Mouse (Mus musculus) heart, adult 2 months (tissue): ENCODE measurements around the gene Aox2. TPM values are rescaled to one million over a fixed set of nuclear protein-coding genes. Genes with fewer than 3 reads are reported as not detected.
"Not testable (repeated sequence)": the region's sequence is repeated elsewhere in the genome, so short reads cannot be mapped to it uniquely, and the experiment has no call there.

ENCODE experiments used
- DNase-seq, 2 experiments: peaks; one replicate each; pipeline ENCODE4 v3.0.0; 2021
- H3K27ac ChIP-seq: fragments of 200-600 bp; 2 replicates; pipeline ENCODE4 v1.8.1; 2022
- H3K27me3 ChIP-seq: fragments of 200-500 bp; 2 replicates; pipeline ENCODE4 v1.6.1; 2012; ENCODE audit warnings: mild to moderate bottlenecking, low read length, inconsistent platforms, mixed read lengths; ENCODE audit not compliant: control insufficient read depth, insufficient read depth
- H3K36me3 ChIP-seq: fragments of 200-500 bp; 2 replicates; pipeline ENCODE4 v1.6.1; 2012; ENCODE audit warnings: low read length, inconsistent platforms; ENCODE audit not compliant: control insufficient read depth, insufficient read depth
- H3K4me1 ChIP-seq: fragments of 200-500 bp; 2 replicates; pipeline ENCODE4 v1.6.1; 2011; ENCODE audit warnings: low read length; ENCODE audit not compliant: control insufficient read depth, insufficient read depth
- H3K4me3 ChIP-seq: fragments of 200-600 bp; 2 replicates; pipeline ENCODE4 v1.8.1; 2022
- H3K79me2 ChIP-seq: fragments of 200-500 bp; replicated peaks from 2 replicates; pipeline ENCODE4 v1.6.1; 2012; ENCODE audit warnings: mild to moderate bottlenecking, inconsistent platforms, low read length, moderate library complexity, mixed read lengths; ENCODE audit not compliant: control insufficient read depth, insufficient read depth
- H3K9ac ChIP-seq: fragments of 200-500 bp; 2 replicates; pipeline ENCODE4 v1.6.1; 2012; ENCODE audit warnings: low read depth, mild to moderate bottlenecking, control low read depth, inconsistent platforms, low read length, mixed read lengths
- CTCF ChIP-seq: fragments of 200-600 bp; IDR thresholded peaks from 2 replicates; pipeline ENCODE4 v1.8.1; 2022; ENCODE audit warnings: antibody characterized with exemption, mild to moderate bottlenecking, moderate library complexity
- EP300 ChIP-seq: fragments of 200-500 bp; IDR thresholded peaks from 2 replicates; pipeline ENCODE4 v1.6.1; 2011; ENCODE audit warnings: low read depth, low read length, control low read depth; ENCODE audit not compliant: insufficient read depth
- POLR2A ChIP-seq: fragments of 200-500 bp; IDR thresholded peaks from 2 replicates; pipeline ENCODE4 v1.6.1; 2011; ENCODE audit warnings: mild to moderate bottlenecking, low read depth, low read length, control low read depth; ENCODE audit not compliant: insufficient read depth
- WGBS: fragments of 180-500 bp; shearing (Covaris S2); methylation state at CpG from one replicate; pipeline ENCODE4 v1.1.7; 2018; 5-methylcytosine and 5-hydroxymethylcytosine counted together
- intact Hi-C: fragments of 180-260 bp; cut with DNase I; formaldehyde crosslinking; loops from one replicate; pipeline ENCODE4 v1.15.1; 2025
- polyA plus RNA-seq: library from polyadenylated mRNA; depleted of rRNA; stranded (reverse); fragments of >200 nt; gene quantifications from 2 replicates; pipeline ENCODE4 v1.2.3, GENCODE M21; 2012
- total RNA-seq, 2 experiments: library from RNA; stranded (reverse); gene quantifications; 2 replicates each; pipeline ENCODE4 v1.2.3; 2021

The Aox2 gene
- total and polyA plus RNA-seq, 3 experiments: not detected

DNA sequence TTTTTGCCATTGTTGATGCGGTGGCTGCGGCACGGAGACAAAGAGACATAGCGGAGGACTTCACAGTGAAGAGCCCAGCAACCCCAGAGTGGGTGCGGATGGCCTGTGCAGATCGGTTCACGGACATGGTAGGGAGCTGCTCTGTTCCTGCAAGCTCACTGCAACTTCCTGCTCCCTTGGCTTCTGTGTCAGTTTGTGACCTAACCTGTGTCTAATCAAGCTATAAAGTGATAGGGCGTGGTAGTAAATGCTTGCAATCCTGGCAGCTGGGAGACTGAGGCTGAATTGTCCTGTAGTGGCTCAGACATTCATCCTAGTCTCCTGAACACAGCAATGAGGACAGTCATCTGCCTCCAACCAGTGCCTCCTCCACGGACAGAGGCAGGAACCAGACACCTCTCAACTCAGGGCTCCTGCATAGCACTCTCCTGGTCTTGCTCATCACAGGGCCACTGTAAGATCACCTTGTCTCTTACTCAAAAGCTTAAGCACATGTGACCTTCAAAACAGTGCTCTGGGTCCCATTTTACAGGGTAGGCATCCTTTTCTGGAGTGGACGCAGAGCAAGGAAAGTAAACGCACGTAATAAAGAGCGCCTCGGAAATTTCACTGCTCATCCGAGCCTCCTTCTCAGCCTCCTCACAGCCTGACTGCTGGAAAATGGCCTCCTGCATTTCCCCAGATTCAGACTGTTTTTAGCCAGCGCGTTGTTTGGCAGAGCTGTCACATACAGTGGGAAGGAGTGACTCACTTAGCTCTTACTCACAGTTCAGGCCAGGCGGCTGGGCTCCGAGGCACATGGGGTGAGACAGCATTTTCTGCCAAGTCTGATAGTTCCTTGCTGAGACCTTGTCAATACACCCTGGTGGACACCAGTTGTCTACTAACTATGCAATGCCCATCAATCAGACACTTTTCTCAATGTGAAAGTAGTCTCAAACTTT lies 81.1 kb downstream of the Aox2 start:
- no peaks in the 10 kb centered on the region for H3K79me2 ChIP-seq
- DNase-seq: peak; percentile 42 to 62
- intact Hi-C loops: no loop called here
- H3K36me3 ChIP-seq: no peaks in the 10 kb centered on the region
- H3K9ac ChIP-seq: no peak overlapping the region
- H3K4me3 ChIP-seq: no peak overlapping the region
- 61% methylated on average over 19 of the region's 19 CpGs for WGBS
- no peak overlapping the region; the same call in 1 of the 2 replicates for H3K27ac ChIP-seq
- no peak for TF ChIP-seq CTCF
- TF ChIP-seq EP300: no peak
- TF ChIP-seq POLR2A: no peak
- H3K4me1 ChIP-seq: no peaks in the 10 kb centered on the region
- H3K27me3 ChIP-seq: no peaks in the 10 kb centered on the region

DNA sequence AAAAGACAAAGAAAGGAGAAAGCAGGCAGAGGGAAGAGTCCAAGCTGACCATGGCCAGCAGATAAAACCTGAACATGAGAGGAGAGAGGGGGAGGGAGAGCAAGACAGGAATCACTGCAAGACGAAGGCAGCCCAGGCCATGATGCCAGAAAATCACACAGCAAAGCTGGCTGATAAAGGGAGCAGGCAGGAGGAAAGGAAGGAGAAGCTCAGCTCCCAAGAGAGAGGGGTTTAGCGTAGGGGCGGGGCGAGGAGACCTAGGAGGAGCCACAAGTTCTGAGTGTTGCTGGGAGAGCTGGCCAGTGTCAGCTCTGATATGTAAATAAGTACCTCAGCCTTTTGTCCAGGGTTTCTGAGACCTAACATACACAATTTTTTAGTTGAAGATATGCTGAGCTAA lies 84.2 kb downstream of the Aox2 start:
- Histone ChIP-seq H3K9ac (no peak overlapping the region), H3K4me3 (no peak overlapping the region), H3K36me3 (no peaks in the 10 kb centered on the region), H3K27ac (no peak overlapping the region), H3K79me2 (no peaks in the 10 kb centered on the region), H3K4me1 (0 out of 2 replicates have a peak, but pooled peaks cover 1% of the 10 kb centered on the region), H3K27me3 (no peaks in the 10 kb centered on the region)
- intact Hi-C loops: no loop called here
- 38% methylated on average over 4 of the region's 4 CpGs for WGBS
- DNase-seq: no peak
- TF ChIP-seq EP300 (no peak), POLR2A (no peak), CTCF (no peak)

DNA sequence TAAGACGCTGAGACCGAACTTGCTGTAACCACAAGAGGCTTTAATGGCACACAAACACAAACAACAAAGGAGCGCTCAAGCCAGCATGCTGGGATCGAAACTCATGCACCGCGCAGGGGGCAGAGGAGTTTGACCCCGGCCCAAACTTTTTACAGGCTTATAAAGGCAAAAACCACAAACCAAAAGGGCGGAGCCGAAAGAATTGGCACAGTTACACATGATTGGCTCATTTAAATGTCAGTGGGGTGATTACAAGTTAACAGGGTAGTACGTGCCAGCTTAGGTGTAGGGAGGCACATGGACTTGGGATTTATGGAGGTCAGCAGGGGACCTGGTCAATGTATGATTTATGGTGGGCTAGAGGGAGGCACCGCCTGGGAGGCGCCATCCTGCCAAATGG lies 86.4 kb downstream of the Aox2 start:
- no peaks in the 10 kb centered on the region for H3K27me3 ChIP-seq
- 93% methylated on average over 12 of the region's 12 CpGs for WGBS
- no peak overlapping the region for H3K4me3 ChIP-seq
- no peaks in the 10 kb centered on the region for H3K79me2 ChIP-seq
- no peak overlapping the region for H3K27ac ChIP-seq
- H3K36me3 ChIP-seq: no peaks in the 10 kb centered on the region
- no peak for DNase-seq
- H3K9ac ChIP-seq: no peak overlapping the region
- no peak for TF ChIP-seq CTCF
- TF ChIP-seq POLR2A: no peak
- no peak for TF ChIP-seq EP300
- H3K4me1 ChIP-seq: 0 out of 2 replicates have a peak, but pooled peaks cover 1% of the 10 kb centered on the region
- intact Hi-C loops: no loop called here

DNA sequence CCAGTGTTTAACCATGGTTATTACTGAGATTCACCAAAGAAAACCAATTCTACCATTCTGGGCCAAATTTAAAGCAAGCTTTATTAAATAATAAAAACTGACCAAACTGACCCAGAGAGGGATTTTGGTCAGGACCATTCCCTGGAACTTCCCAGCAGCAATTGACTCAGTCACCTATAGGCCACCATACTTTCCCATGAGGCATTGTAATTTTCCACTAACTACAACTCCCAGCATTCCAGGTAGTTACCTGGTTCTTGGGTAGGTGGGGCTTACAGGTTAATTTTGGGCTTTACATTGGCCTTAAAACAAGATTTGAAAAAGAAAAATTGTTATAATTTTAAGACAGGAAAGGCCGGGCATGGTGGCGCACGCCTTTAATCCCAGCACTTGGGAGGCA lies 87.7 kb downstream of the Aox2 start:
- no peak overlapping the region for H3K9ac ChIP-seq
- 96% methylated on average over 3 of the region's 3 CpGs for WGBS
- H3K36me3 ChIP-seq: no peaks in the 10 kb centered on the region
- intact Hi-C loops: no loop called here
- H3K4me3 ChIP-seq: no peak overlapping the region
- no peak for TF ChIP-seq EP300
- TF ChIP-seq POLR2A: no peak
- no peak for TF ChIP-seq CTCF
- no peak for DNase-seq
- H3K27me3 ChIP-seq: no peaks in the 10 kb centered on the region
- no peaks in the 10 kb centered on the region for H3K79me2 ChIP-seq
- H3K4me1 ChIP-seq: 0 out of 2 replicates have a peak, but pooled peaks cover 1% of the 10 kb centered on the region
- H3K27ac ChIP-seq: no peak overlapping the region

DNA sequence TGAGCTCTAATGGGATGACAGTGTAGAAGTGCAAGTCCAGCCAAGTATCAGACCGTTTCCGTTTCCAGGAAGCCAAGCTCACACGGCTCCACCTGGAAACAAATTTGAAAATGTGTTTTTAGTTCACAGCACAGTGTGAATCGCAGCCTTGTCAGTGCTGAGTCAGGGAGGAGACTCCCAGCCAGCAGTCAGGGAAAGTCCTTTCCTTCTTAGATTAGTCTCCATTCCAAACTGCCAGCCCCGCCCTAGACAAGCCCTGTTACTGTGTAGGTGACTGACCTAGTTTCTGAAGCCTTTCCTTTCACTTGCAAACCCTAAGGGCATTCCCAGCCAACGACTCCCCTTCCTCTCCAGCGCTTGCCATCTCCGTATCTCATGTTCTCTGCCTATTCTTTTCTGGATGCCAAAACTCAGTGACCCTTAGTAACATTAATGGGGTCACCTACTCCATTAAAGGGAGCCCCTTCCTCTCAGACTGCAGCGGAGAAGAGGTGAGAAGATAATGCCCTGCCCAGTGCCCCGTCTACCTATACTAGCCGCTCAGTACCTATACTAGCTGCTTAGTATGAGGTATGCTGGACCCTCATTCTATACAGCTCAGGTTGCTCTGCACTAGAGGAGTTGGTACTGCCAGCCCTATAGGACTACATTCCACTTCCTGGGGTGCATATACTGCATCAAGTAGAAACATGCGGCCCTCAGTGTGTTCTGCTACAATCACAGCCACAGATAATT lies 88.8 kb downstream of the Aox2 start:
- Histone ChIP-seq H3K27me3 (no peaks in the 10 kb centered on the region), H3K4me1 (0 out of 2 replicates have a peak, but pooled peaks cover 1% of the 10 kb centered on the region), H3K36me3 (no peaks in the 10 kb centered on the region), H3K9ac (no peak overlapping the region), H3K4me3 (no peak overlapping the region), H3K79me2 (no peaks in the 10 kb centered on the region), H3K27ac (no peak overlapping the region)
- intact Hi-C loops: no loop called here
- TF ChIP-seq EP300 (no peak), POLR2A (no peak), CTCF (no peak)
- WGBS: 58% methylated on average over 12 of the region's 12 CpGs
- DNase-seq: no peak

DNA sequence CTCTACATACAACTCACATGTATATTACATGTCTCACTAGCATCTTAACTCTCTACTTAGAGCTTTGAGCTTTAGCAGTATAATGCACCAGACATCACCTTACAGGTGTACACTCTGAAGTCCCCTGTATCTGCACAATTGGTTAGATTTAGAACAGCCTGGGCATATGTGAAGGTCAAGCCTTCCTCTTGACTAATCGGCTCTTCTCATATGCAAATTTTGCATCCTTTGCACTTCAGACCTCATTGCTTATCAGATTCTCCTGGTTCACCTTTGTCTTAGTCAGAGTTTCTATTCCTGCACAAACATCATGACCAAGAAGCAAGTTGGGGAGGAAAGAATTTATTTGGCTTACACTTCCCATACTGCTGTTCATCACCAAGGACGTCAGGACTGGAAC lies 91.6 kb downstream of the Aox2 start:
- H3K27me3 ChIP-seq: no peaks in the 10 kb centered on the region
- no peak for DNase-seq
- intact Hi-C loops: no loop called here
- no peak overlapping the region for H3K27ac ChIP-seq
- no peak overlapping the region for H3K9ac ChIP-seq
- TF ChIP-seq POLR2A (no peak), EP300 (no peak), CTCF (no peak)
- H3K36me3 ChIP-seq: no peaks in the 10 kb centered on the region
- 67% methylated on average over 2 of the region's 2 CpGs for WGBS
- no peaks in the 10 kb centered on the region for H3K79me2 ChIP-seq
- 0 out of 2 replicates have a peak, but pooled peaks cover 1% of the 10 kb centered on the region for H3K4me1 ChIP-seq
- H3K4me3 ChIP-seq: no peak overlapping the region

DNA sequence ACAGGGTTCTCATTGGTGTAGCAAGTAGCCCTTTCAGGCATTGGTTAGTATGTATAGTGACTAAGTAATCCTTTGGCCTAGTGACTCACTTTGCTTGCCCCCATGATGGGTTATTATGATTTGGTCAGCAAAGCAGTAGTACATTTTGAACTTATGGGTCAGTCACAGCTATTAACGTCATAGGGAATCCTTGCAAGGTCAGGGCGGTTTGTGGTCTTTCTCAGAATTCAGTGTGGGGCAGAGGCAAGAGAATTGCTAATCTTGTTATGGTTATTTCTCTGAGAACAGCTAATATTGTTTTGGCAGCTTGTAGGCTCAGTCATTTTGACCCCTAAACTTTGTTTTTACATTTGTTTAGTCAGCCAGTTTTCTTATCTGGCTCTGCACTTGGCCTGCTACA lies 96.1 kb downstream of the Aox2 start:
- intact Hi-C loops: not testable (repeated sequence)

More for the DNA sequence above, 96.1 kb downstream of the Aox2 start:
- not testable (repeated sequence) for H3K4me1 ChIP-seq, H3K4me3 ChIP-seq, H3K27ac ChIP-seq, H3K9ac ChIP-seq, H3K36me3 ChIP-seq, H3K27me3 ChIP-seq, DNase-seq, H3K79me2 ChIP-seq
- WGBS: 66% methylated on average over 2 of the region's 2 CpGs
